Mouse (Mus musculus) lung, adult 2 months (tissue): ENCODE measurements around the gene Acad12.
A peak's percentile ranks its signal among the peaks of the same experiment; 100 is the strongest.

Source experiments
- CTCF ChIP-seq: fragments of 200-500 bp; IDR thresholded peaks from 2 replicates; pipeline ENCODE4 v1.5.1; 2011; ENCODE audit warnings: mild to moderate bottlenecking, low read length, control low read depth; ENCODE audit not compliant: insufficient read depth
- POLR2A ChIP-seq: fragments of 200-500 bp; IDR thresholded peaks from 2 replicates; pipeline ENCODE4 v1.6.1; 2011; ENCODE audit warnings: low read depth, mild to moderate bottlenecking, control low read depth, low read length, borderline replicate concordance; ENCODE audit errors: extremely low read depth

- no peak for TF ChIP-seq POLR2A
- peak; percentile 100 for TF ChIP-seq CTCF
These were observed 17.0 kb downstream of the Acad12 start for GRCm38 (mm10) chr5:121601547-121602299.
